Mouse (Mus musculus) urinary bladder, postnatal 36 days (tissue): ENCODE results near the gene Dleu7.

Source experiments
- DNase-seq, 2 experiments: peaks; one replicate each; pipeline ENCODE4 v3.0.0; 2022; ENCODE audit warnings: low spot score in 2 of 2, mixed read lengths in 1 of 2

The Dleu7 gene

DNA sequence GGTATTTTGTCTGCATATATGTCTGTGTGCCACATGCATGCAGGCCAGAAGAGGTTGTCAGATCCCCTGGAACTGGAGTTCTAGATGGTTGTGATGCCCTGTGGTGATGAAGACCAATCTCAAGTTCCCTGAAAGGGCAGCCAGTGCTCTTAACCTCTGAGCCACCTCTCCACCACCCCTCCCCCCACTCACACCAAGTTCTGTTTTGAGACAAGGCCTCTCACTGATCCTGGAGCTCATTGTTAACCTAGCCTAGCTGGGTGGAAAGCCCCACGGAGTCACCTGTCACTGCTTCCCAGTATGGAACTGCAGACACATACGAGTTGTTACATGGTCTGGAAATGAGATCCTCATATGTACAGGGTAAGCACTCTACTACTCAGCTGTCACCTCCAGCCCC lies 9.9 kb downstream of the Dleu7 start:
- no peak for DNase-seq

DNA sequence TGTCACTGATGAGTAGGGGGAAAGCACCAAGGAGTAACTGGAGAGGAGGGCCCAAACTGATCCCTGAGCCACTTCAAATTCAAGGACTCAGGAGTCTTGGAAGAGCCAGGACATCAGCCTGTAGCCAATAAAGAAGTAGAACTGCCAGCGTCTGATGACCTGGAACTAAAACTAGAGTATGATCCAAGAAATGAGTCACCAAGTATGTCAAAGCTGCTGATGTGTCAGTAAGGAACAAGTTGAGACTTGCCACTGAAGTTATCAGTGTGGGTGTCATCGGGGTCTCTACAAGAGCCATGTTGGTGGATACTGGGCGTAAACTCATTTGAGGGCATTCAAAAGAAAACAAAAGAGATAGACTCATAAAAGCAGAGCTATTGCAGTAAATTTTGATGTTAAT lies 19.2 kb downstream of the Dleu7 start:
- DNase-seq, result no peak

DNA sequence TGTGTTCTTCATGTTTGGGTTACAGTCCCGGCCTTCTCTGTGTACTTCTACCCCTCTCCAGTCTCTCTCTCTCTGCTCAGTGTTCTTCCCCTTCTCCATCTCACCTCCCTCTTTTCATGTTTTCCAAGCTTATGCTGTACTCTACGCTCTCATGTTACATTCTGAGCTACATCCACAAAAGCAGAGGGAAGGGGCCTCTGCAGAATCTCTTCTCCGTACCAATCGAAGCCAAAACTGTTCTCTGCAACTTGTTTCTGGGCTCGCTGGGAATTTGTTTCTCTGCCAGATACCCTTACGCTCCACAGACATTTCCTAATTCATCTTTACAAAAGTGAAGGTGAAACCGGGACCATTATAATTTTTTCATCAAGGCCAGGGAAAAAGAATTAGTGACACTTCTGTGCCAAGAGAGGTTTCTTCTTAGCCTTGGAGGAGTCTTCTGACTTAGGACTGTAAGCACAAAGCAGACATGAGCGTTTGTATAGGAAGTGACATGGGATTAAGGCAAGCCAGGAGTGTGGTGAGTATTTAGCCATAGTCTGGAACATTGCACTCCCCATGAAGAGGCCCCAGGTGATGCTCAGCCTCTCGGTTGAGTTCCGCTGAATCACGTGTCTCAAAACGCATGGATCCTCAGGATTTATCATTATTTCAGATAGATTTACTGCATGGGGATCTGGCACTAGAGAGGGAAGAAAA lies 22.0 kb downstream of the Dleu7 start:
- DNase-seq, result no peak

DNA sequence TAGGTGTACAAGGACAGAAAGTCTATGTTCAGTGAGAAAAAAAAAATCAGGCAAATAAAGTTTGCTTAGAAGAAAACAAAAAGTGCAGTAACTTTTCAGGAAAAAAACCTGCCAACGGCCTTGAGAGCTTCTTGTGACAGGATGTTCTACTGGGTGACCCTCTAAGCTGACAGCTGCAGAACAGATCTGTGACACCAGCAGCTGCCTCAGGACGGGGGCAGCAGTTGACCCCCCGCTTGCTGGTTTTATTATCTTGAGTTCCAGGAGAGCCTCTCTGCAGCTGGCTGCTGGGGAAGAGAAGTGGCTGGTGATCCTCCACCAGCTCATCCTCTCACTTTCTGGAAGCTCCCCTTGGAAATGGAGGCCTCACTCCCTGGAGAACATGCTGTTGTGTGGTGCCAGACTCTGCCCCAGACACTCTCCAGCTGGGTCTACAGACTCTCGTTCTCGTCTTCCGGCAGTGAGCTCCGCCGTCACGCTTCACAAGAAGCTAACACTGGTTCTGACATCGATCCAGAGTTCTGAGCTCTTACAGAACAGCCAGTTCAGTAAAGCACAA lies 33.8 kb downstream of the Dleu7 start:
- no peak for DNase-seq

DNA sequence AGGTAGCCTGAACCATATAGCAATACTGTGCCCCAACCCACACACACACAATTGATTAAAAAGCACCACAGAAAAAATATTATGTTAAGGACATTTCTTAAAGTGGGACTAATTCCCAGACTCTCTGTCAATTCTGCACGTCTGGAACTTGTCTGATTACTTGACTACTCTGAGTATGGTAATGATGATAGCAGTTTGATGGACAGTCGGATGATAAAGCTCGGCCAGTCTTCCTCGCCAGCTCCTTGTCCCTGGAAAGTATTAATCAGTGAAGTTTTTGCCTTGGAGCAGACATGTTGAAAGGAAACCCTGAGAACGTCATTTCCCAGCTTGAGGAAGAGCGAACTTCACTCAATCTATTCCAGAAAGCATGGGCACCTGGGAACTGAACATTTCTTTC lies 34.7 kb downstream of the Dleu7 start:
- DNase-seq, result no peak

DNA sequence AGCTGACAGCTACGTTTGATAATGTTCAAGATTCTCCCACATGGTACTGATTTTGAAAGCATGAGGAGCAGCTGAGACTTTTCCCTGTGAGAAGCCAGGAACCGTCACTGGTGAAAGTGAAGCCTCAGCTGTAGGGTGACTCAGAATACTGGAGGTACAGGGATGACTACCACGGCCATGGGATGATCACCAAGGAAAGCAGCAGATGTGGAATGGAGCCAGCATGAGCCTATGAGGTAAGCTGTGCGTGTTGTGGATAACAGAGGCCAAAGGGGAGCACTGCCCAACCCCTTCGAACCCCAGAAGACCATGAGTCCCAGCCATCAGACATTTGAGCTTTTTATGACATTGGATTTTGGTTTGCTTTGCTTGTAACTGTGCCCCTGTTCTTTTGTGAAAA lies 36.8 kb downstream of the Dleu7 start:
- no peak for DNase-seq

DNA sequence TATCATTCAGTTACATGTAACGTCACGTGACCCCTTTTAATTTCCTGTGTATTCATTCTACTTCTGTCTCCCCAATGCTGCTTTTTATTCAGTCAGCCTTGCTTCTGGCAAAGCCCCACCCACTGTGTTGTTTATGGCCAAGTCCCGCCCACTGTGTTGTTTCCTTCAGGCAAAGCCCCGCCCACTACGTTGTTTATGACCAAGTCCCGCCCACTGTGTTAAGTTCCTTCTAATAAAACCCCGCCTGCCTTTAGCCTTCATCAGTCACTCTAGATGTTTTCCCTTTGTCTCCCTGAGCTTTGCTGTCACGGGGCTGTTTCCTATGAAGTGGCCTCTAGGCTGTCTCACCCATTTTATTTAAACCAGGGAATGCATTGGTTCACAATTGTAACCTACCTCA lies 38.5 kb downstream of the Dleu7 start:
- DNase-seq, result no peak

DNA sequence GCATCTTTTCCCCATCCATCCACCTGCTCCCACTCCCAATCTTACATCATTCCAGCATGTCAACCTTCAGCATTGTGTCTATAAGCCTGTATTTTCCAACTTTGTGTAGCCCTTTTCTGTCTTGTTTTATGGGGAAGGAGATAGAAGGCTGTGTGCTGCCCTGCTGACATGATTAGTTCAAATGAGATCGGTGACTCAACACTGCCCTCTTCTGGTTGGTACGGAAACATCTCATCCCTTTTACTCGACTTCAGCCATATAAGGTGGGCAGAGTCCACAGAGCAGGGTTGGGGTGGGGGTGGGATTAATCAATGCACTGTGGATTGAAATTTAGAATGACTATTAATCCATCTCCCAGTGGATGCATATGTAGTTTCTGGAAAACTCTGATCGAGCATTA lies 40.8 kb downstream of the Dleu7 start:
- DNase-seq, result peak; percentile 31 to 37

DNA sequence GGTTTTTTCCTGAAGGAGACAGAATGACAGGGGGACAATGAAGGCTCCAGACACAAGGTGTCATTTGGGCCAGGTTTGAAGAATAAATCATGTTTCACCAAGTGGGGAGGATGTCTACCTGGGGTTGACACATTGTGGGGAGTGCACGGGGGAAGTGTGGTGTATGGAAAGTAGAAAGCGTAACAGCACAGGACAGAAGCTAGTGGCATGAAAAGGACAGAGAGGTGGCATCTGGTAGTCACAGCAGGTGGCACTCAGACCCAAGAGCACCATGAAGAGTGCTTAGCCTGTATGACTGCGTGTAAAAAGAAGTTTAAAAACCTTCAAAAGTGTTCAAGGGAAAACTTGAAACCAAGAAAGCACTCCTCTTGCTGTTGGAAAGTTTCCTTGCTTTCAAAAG lies 42.8 kb downstream of the Dleu7 start:
- DNase-seq, result no peak

DNA sequence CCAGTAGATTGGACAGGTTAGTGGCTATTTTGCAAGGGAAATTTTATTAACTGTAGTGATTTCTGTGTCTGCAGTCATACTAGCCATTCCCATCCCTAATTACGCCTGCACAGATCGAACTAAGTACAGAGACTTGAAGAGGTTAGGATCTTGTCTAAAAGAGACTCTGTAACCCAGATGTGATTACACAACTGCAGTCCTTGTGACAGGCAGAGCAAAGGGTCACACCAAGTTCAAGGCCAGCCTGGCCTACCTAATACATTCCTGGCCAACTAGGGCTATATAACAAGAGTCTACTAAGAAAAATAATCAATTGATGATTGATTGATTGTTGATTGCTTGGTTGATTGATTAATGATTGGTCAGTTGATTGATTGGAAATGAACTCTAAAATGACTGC lies 43.6 kb downstream of the Dleu7 start:
- DNase-seq, result no peak

DNA sequence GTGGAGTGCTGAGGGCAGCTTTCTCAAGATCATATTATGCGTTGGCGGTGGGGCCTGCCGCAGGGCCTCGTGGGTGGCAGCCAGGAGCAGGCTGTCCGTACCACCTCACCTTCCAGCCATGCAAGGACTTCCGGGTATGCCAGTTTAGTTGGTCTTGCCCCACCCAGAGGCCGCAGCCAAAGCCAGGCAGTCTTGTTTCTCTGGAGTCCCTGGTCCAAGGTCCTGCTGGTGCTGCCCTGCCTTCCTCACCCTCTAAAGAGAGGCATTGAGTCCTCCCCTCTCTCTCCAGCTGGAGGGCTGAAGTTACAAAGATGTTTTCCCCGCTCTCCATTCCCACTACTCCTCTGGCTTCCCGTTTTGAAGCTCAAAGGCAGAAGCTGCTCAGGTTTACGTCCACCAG lies 44.1 kb downstream of the Dleu7 start:
- DNase-seq, result no peak

DNA sequence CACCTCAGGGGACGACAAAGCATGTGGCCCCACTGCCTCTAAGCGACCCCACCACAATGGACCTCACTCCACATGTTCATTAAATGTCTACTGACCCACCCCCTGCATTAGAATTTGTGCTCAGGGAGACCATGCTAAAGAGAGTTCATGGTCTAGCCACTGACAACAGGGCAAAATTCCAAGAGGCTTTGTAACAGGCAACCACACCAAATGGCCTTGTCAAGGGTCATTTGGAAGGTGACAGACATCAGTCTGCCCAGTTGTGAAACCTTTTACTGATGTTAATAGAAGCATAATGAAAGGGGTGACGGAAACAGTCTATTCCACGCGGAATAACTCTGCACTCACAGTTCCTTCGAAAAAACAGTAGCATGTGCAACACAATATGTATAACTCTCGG lies 44.5 kb downstream of the Dleu7 start:
- DNase-seq, result no peak

DNA sequence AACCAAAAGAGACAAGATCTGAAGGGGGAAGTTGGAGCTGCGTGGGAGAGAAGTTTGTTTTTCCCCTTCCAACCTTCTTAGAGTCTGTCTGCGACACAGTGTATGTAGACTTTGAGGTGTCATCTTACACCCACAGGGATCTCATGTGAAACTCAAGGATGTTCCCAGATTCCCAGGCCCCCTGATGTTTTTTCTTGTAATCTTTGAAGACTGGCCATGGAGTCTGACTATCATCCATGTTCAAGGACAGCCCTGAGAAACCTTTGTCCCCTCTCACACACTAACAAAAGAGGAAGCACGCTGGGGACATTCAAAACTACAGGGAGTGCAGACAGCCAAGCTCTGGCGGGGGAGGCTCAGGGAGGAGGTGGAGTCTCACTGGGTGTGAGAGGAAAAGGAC lies 47.3 kb downstream of the Dleu7 start:
- no peak for DNase-seq

DNA sequence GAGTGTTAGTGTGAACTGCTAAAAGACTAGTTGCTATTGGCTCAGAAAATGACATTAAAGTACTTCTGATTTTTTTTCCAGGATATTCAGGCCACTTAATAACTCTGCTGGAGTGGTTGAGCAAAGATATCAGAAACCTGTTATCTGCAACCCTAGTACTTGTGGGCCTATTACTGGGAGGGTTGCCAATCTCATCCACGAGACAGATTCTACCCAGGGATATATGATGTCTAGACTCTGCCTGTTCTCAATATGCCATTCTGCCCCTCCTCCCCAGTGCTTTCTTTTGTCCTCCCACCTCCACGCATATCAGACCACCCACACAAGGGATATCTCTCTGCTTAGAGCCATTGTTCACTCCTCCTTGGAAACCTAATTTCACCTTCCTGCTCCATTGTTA lies 49.3 kb downstream of the Dleu7 start:
- no peak for DNase-seq

DNA sequence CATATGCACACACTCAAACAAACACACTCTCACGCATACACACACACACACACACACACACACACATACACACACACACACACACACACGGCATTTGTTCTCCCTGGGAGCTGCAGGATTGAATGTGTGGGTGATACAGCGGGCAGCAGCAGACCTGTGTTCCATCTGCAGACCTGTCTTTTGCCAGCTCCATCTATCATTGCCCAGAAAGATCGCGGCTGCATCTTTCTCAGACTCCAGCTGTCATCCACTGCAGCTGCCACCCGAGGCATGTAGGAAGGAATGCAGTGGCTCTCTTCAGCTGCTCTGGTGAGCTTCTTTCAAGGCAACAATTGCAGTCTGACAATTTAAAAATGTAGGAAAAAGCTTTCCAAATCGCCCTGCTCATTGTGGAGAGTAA lies 56.9 kb downstream of the Dleu7 start:
- DNase-seq, result no peak

DNA sequence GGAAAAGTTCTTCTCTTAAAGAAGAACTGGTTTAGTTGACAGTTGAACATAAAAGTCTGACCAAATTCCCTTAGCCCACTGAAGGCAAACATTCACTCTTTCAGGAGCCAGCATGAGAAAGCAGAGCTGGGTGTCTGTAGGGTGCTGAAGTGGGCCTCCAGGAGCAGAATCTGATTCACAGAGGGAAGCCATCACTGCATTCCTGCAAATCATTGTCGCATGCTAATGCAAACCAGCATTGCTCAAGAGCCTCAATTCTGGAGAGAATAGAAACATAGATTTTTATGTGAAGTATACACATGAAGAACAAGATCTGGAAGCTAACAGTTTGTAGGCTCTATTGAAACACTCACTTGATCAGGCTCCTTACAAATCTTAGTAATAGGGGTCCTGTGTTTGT lies 57.6 kb downstream of the Dleu7 start:
- DNase-seq, result no peak

DNA sequence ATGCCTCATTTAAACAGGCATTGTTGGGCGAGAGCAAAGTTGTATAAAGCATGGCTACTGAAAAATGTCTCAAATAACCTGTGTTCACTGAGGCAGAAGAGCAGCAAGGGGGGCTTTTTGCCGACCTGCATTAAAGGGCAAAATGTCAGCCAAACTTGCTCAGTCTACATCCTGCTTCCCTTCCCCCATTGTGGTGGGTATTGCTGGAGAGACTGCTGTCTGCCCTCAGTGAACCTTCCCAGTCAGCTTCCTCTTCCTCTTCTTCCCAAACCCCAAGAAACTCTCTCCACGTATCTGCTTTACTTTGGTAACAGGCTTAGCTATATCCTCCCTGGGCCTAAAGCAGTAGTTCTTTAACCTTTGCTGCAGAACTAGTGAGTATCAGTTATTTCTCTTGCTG lies 61.9 kb downstream of the Dleu7 start:
- DNase-seq, result no peak

DNA sequence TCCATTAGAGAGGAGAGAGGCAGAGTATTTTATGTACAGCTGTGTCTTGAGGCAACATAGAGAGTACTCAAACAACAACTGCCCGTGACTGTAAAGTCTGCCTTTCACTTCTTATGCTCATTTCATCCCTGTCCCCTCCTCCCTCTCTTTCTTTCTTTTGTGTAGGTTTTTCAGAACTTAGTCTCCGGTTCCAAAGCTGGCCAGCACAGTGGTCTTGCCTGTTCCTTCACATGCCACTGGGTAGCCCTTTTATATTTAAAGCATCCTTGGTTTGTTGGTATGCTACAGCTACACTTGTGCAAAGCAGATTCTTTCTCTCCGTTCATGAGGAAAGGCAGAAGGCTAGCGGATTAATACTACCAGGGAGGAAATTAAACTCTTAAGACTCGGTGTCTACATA lies 65.7 kb downstream of the Dleu7 start:
- DNase-seq, result no peak

DNA sequence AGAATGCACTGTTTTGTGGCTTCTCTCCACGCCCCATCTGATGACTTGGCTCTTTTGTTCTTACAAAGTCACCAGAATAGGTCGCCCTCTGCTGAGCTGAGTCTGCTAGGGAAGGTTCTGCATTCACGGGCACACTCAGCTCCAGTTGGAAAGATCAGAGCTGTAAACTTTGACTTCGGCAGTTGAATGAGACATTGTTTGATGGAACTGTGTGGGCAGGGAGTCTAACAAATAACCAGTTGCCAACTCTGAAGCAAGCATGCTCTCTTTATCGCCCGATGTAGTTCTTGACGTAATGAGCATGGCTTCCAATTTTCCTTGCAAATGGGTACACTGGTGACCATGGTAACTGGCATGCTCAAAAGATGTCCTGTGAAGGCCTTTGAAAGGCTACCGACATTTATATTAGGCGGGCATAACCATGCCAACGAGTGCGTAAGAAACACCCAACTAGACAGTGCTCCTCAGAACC lies 66.2 kb downstream of the Dleu7 start:
- no peak for DNase-seq
